Mouse (Mus musculus): Measurements from ENCODE around the gene Vmn2r40. TPM values are rescaled to one million over a fixed set of nuclear protein-coding genes. Genes with fewer than 3 reads are reported as not detected.
"Not testable (repeated sequence)": the region's sequence is repeated elsewhere in the genome, so short reads cannot be mapped to it uniquely, and the experiment has no call there.

Vmn2r40 gene
- polyA plus RNA-seq (2014; fragmentation: Nextera tagmentation; extraction: Ambion mirVana): not detected in 2 replicates

- WGBS: no CpG with 5 or more reads among the region's 1 CpGs
- not testable (repeated sequence) for DNase-seq; H3K27me3 ChIP-seq (ENCODE audit: insufficient read depth, low read length); H3K9me3 ChIP-seq (ENCODE audit: low read depth, low read length); H3K4me2 ChIP-seq; H3K4me3 ChIP-seq (ENCODE audit: low read depth, low read length); H3K27ac ChIP-seq (ENCODE audit: low read depth); H3K9ac ChIP-seq; H3K4me1 ChIP-seq (ENCODE audit: insufficient read depth); ATAC-seq (ENCODE audit: insufficient read depth); H3K36me3 ChIP-seq (ENCODE audit: insufficient read depth)
Observed at GRCm38 (mm10) chr7:8931335-8931734, at the start of gene Vmn2r40. Gene Vmn2r40 (minus strand): TSS chr7:8931435.

Other genes starting within 250 kb of the Vmn2r40 start
- not detected in 2 replicates for gene Vmn2r39, start 99.4 kb upstream of the Vmn2r40 start, polyA plus RNA-seq (2014; fragmentation: Nextera tagmentation; extraction: Ambion mirVana)
- gene Vmn2r38, start 166.4 kb upstream of the Vmn2r40 start, polyA plus RNA-seq (2014; fragmentation: Nextera tagmentation; extraction: Ambion mirVana): not detected in 2 replicates